Mouse (Mus musculus) heart, adult 8-10 months (tissue): ENCODE results near the gene Gm5129. TPM values are rescaled to one million over a fixed set of nuclear protein-coding genes. Genes with fewer than 3 reads are reported as not detected.
"Not testable (repeated sequence)": the region's sequence is repeated elsewhere in the genome, so short reads cannot be mapped to it uniquely, and the experiment has no call there.

ENCODE experiments used
- DNase-seq: peaks from one replicate; pipeline ENCODE4 v3.0.0; 2022; ENCODE audit warnings: low spot score
- total RNA-seq, 4 experiments: library from RNA; stranded (reverse); gene quantifications; 2 replicates each; pipeline ENCODE4 v1.2.4; 2022

Gene Gm5129
- total RNA-seq, result not detected

DNA sequence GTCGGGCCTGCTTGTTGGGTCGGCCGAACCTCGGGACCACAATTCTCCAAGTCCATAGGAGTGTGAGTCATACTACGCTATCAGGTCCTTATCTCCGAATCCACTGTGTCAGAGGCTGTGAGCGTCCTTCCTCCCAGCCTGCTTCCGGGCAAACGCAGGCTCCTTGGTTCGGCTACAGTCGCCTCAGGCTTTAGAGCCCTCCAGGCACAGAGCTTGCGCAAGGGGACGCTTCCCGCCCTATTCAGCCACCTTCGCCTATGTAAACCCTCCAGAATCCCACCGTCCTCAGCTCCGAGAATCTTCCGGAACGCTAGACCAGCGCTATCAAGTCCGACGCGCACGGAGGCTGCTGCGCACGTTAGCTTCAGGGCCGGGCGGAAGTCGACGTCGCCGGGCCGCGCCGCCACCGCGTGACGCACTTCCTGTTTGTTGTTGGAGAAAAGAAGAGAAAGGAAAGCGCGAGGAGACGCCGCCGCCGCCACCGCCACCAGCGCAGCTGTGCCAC lies at the start of gene Gm5129, which contains the start of gene Dnajb6:
Gene Gm5129, minus strand, starts transcription at position 380 of the 505 bp plus-strand sequence.
Gene Dnajb6, plus strand, starts transcription at position 132 of the 505 bp plus-strand sequence.
- DNase-seq, result peak; percentile 97

DNA sequence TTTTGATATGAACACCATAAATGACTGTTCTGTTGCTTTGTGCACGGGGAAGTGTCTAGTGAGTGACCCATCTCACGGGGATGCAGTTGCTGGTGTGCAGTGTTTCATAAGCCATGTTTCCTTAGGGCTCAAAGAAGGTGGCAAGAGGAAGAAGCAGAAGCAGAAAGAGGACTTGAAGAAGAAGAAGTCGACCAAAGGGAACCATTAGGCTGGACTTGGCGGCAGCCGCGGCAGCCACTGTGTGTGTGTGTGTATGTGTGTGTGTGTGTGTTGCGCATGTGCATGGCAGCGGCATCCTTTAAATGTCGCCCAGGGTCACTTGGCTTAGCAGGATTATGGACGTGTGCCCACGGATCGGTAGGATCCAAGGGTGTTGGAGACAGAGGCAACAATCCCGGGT lies 49.2 kb upstream of the Gm5129 start:
- not testable (repeated sequence) for DNase-seq

DNA sequence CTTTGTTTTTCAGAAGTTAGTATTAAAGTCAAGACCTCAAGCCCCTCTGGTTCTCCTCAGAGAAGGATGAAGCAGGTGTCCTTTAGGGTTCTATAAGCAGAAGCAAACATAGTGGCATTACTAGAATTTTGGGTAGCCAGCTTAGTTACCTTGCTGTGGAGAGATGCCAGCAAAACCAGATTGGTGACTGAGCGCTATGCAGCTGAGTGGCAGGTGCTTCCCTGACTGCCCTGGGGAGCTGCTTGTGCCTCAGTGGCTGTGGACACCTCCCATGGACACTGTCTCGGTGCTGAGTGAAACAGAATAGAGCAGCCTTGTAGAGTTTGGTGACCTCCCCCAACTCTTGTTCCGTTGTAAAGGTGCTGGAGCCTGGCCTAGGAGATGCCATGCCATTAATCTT lies 46.5 kb upstream of the Gm5129 start:
- no peak for DNase-seq

DNA sequence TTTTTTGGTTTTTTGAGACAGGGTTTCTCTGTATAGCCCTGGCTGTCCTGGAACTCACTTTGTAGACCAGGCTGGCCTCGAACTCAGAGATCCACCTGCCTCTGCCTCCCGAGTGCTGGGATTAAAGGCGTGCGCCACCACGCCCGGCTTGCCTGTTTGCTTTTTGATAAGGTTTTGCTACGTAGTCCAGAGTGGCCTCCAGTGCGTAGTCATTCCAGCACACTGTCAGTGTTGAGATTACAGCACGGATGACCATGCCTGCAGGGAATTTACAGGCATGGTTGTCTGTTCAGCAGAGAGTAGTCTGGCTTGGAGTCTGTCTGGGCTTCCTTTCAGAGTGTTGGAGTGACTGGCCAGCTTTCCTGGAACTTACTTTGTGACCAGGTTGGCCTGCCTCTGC lies 44.0 kb upstream of the Gm5129 start:
- not testable (repeated sequence) for DNase-seq

DNA sequence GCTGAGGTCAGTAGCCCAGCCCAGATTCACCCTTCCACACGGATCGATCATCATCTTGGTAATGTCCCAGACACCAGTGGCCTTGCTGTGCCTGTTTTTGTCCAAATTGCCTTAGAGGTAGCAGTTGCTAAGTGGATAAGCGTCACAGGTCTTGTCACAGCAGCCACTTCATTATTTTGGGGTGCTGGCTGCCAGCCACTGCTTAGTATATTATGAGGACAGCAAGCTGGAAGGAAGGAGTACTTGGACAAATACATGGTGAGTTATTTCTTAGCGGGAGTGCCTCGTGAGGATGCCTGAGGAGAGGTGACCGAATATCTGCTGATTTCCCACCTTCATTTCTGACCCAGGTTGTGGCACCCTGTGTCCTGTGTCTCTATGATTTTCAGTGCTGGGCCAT lies 42.3 kb upstream of the Gm5129 start:
- DNase-seq, result no peak

DNA sequence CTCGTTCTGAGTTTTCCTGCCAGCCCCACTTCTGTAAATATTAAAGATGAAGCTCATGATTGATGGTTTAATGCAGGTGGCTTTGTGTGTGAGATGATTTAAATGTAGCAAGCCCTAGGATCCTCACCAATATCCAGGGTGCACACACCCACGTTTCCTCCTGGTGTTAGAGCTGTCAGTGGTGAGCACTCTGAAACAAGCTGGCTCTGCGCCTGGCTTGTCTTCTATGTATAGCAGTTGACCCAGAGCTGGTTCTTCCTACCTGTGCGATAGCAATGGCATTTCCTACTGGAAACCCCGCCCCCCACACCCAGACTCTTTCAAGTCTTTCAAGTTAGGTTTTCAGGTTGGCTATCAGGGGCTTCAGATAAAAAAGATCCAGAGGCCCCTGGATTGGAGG lies 39.7 kb upstream of the Gm5129 start:
- DNase-seq, result peak; percentile 26

DNA sequence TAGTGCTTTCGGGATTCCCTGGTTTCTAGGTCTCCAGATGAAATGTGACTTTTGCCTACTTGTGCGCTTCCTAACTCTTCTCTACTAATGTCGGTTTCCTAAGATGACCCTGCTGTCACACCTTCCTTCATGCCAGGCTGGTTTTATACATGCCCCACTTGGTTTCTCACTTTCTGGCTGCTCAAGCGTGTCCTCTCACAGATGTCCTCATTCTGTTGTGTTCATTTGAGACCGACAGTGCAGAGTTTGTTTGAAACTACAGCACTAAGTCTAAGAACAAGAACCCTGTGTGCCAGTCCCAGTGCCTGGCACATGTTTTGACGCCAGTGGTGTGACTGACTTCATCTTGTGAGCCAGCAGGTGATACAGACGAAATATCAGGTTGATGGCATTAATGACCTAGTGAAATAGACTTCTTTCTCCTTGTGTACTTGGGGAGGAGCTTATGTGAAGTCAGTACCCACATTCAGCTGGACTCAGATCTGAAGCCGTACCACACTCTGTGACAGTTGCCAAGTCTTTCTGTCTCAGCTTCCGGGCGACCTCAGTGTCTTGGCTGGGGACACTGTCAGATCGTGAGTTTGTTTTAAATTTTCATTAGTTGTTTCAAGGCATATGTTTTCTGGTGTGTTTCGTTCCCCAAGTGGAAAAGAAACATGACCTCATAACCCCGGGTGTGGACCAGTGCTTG lies 37.9 kb upstream of the Gm5129 start:
- no peak for DNase-seq

DNA sequence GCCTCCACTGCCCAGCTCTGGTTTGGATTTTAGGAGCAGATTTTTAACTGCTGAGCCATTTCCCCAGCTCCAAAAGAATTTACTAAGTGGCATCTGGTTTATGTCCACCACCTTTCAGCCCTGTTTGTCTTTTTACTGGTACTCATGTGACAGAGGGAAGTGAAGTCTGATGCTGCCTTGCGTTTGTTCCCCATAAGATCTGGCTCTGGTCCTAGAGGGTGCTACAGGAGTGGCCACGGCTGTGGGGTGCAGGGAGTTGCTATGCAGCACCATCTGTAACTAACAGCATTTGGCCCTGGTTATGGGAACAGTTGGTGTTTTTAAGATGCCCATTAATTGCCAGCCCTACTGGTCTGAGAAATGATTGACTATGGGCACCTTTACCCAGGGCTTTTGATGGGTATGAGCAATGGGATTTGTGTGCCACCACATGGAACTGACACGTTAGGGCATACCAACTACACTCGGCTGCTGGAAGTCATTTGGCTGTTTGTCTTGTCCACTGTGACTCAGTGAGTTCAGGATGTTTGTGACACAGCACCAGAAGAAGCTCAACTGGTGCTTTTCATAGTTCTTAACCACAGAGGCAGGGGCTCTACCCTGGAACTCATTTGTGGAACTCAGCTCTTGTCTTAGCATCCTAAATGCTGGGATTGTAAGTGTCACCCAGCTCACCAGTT lies 37.1 kb upstream of the Gm5129 start:
- peak; percentile 44 for DNase-seq

DNA sequence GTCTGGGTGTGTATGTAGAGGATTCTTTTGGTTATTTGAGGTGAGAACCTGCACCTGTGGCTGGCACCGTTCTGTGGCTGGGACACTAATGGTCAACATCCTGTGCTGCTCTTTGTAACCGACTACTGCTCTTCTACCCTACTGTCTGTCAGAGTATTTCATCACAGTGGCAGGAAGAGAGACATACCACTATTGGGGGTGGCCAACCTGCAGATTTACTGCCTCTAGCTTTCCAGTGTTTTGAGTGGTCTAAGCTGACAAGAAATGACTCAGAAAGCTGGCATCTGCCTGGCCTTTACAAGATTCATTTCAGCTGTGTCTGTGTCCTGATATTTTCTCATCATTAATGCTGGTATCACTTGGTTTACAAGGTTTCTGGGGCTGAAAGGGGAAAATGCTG lies 36.3 kb upstream of the Gm5129 start:
- no peak for DNase-seq

DNA sequence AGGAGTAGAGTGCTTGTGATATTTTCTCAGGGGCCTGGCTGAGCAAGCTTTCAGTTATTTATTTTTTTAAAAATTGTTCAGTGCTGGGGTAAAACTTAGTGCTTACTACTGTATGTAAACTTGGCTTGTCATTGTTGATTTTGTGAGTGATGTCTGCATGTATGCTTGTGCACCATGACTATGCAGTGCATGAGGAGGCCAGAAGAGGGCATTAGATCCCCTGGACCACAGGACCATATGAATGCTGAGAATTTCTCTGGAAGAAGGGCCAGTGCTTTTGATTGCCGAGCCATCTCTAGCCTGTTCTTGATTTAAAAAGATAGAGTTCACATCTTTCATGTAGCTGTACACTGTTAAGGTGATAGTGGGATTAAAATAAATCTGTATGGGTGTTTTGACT lies 35.2 kb upstream of the Gm5129 start:
- no peak for DNase-seq

DNA sequence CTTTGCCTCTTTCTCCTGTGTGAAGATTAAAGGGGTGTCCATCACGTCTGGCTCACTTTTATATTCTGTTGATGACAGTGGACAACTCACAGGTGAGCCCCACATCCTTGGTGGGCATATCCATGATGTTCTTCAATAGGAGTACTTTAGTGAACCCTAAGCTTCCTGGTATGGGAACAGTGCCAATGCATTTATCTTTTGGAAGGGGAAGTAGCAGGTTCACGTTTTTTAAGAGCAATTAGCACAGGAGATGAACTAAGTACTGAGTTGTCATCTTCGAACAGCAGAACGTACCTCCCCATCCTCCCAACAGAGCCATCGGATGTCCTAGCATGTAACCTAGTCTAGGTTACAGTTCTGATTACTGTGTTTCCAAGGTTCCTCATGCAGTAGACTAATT lies 23.6 kb upstream of the Gm5129 start:
- DNase-seq, result no peak

DNA sequence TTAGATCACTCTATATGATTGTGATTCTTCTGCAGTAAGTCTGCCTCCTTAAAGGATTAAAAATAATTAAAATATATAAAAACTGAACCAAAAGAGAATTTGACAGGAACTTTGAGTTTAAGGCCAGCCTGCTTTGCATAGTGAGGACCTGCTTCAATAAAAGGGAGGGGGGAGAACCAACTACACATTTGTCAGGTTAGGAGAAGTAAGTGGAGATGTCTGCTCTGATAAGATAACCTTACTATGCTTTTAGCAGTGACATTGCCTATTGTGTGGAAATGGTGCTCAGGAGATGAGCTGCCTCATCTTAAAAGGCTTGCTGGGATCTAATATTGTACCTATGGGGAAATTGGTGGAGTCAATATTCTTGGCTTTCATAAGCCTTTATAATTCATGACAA lies 17.2 kb upstream of the Gm5129 start:
- DNase-seq, result no peak

DNA sequence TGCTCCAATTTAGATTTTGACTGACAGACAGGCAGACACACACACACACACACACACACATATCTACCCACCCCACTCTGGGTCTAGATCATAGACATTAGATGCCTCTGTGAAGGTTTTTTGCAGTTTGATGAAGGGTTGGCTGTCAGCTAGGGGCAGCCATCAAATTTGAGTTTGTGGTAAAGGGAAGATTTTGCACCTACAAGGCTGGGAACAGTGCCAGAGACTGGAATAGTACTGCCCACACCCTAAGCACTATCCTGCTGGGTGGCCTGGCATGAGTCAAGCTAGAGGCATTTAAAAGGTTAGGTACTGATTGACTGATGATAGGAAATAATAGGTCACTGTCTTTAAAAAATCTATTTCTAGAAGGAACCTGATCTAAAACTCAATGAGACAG lies 15.6 kb upstream of the Gm5129 start:
- DNase-seq, result no peak

DNA sequence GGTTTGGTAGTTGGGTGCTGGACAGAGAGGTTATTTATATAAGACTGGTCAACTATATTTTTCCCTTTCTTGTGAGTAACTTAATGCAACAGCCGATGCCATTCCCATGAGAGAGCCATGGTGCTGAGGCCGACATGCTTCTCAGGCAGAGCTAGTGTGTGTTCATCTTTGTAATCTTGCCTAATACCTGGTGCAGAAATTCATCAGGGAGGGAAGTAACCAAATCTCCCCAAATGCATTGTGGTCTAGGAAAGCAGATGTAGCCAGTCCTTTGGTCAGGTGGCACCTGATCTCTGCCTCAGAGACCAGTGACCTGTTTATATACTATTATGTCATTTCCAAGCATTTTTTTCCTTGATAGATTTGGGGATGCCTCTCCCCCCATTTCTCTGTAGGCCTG lies 11.9 kb upstream of the Gm5129 start:
- no peak for DNase-seq

DNA sequence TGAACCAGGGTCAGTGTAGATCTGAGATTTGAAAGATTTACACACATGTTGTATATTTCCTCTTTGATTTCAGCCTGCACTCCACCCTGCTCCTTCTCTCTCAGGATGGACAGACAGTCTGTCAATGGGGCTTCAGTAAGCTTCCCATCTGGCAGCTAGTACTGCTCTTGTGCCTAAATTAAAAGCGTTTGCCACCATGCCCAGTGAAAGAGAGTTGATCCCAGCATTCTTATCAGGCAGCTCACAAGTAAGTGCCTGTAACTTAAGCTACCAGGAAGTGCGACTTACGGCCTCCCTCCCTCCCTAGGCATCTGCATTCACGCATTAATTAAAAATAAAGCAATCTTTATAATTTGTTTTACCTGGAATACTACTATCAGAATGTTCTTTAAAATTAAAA lies 5.4 kb upstream of the Gm5129 start:
- DNase-seq, result peak; percentile 39

DNA sequence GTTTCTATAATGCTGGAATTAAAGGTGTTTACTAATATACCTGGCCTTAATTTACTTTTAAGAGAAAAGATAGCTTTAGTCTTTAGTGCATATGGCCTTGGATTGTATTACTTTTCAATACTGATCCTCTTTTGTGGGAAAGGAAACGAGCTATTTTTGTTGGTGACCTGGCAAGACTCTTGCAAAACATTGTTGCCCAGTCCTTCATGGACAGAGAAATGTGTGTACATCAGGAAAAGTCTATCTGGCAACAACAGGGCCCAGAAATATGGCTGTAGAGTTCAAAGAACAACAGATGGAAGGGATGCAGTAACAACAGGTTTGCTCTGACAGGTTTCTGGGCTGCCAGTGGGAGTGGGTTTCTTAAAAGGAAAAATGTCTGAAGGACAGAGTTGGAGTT lies 4.9 kb upstream of the Gm5129 start:
- DNase-seq, result no peak

DNA sequence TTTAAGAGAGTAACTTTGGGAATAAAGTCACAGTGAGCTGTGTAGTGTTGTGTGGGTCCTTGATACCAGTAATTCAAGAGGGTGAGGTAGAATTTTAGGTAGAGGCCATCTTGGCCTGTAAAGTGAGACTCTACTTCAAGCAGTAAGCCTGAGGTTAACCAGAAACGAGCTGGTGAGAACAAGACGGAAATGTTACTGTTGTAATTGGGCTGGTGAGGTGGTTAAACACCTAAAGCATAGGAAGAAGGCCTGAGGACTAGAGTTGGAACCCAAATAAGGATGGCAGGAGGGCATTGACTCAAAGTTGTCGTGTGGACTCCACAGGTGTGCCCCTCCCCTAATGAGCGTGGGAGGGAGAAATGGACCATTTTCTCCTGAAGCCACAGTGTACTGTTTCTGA lies 2.3 kb upstream of the Gm5129 start:
- no peak for DNase-seq

DNA sequence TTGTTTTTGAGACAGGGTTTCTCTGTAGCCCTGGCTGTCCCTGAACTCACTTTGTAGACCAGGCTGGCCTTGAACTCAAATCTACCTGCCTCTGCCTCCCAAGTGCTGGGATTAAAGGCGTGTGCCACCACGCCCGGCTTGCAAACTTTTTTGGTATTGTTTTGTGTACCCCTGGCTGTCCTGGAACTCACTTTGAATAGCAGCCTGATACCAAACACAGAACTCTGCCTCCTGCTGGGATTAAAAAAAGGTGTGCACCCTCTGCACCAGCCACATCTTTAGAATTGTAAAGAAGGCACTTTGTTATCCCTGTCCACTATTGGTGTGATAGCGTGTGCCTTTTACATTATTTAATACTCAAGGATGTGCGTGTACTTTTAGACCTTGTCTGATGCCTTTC lies 1.7 kb upstream of the Gm5129 start:
- no peak for DNase-seq

DNA sequence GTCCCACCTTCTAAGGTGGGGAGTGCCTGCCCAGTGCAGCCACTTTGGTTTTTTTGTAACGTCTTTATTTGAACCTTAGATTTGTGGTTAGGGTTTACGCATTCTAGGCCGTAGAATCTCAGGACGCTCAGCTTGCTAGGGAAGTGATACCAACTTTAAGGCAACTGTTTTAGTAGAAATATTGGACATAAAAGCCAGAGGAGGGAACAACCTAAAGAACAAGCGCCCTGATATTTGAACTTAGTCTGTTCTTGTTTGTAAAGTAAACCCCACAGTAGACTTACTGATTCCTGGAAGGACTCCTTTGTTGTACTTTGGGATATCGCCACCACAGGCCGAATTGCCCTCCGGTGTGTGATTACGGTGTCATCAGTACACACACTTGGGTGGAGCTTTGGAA lies 1.2 kb upstream of the Gm5129 start:
- no peak for DNase-seq

DNA sequence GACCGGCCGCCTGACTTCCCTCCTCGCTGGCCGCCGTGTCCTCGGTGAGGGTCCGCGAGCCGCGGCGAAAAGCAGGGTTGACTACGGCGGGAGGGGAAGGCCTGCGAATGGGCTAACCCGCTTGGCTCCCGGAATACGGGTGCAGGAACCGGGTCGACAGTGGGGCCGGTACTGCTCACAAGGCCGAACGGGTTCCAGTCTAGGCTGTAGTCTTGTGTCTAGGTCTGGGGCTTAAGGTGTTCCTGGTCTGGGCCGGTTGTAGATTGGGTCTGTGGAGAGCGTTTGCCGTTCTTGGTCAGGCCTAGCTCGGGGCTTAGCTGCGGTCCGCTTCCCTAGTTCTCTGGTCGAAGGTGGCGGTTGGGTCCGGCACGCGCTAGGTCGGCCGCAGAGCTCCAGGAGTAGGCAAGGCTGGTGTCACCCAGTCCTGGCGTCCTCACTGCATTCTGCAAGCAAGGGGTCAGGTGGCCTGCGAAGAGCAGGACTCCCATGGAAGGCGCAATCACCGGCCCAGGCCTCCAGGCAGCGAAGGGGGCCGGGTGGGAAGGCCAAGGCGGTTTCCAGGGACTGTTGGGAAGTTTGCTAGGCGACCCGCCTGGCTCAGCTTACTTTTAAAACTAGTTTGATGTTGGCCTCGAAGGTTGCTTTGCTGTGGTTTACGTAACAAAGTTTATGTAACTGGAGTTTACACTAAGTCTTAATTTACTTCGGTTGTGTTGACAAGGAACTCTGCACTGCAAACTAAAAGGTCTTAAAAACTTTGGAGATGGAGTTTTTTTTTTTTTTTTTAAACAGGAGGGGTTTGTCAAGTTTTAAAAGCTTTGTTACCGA lies 551 bp upstream of the Gm5129 start:
- DNase-seq, result no peak

DNA sequence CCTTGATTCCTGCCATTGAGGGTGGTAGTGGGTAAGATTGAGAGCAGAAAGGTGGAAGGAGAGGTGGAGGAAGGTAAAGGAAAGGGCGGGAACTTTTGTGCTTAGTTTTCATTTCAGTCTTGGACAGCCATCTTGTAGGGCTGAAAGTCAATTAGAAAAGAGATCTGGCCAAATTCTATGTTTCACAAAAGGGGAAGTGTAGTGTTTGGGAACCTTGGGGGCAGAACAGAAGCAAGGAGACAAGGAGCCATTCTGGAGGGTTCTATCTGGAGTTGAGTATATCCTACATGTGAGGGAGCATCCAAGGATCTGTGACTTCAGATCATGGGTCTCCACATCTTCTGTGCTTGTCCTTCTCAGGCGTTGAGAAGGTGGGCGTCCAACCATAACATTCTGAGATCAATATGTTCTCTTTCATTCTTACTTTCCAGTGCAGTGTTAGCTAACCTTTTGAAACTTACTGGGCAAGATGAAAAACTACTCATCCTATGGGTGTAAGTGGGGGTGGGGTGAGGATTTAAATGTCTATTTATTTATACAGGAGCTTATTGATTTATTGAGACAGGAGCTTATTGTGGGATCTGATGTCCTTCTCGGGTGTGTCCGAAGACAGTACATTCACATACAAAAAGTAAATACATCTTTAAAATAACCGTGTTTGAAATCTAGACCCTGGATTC lies 765 bp downstream of the Gm5129 start:
- DNase-seq, result no peak

DNA sequence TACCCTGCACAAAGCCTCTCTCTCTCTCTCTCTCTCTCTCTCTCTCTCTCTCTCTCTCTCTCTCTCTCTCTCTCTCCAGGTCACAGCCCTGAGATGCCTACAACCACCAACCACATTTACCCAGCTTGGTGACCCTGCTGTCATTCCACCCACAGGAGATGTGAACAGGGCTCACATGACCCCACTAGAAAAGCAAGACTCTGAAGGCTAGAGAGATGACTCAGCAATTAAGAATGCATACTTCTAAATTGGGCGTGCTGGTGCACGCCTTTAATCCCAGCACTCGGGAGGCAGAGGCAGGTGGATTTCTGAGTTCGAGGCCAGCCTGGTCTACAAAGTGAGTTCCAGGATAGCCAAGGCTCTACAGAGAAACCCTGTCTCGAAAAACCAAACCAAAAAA lies 9.7 kb downstream of the Gm5129 start:
- not testable (repeated sequence) for DNase-seq
